Mouse (Mus musculus) brain, embryonic 18.5 days (tissue): ENCODE data around the gene Bsn.

Experiments
- DNase-seq: peaks from one replicate; pipeline ENCODE4 v3.0.0-alpha.2; 2012; ENCODE audit warnings: low read depth, low spot score

The Bsn gene

DNA sequence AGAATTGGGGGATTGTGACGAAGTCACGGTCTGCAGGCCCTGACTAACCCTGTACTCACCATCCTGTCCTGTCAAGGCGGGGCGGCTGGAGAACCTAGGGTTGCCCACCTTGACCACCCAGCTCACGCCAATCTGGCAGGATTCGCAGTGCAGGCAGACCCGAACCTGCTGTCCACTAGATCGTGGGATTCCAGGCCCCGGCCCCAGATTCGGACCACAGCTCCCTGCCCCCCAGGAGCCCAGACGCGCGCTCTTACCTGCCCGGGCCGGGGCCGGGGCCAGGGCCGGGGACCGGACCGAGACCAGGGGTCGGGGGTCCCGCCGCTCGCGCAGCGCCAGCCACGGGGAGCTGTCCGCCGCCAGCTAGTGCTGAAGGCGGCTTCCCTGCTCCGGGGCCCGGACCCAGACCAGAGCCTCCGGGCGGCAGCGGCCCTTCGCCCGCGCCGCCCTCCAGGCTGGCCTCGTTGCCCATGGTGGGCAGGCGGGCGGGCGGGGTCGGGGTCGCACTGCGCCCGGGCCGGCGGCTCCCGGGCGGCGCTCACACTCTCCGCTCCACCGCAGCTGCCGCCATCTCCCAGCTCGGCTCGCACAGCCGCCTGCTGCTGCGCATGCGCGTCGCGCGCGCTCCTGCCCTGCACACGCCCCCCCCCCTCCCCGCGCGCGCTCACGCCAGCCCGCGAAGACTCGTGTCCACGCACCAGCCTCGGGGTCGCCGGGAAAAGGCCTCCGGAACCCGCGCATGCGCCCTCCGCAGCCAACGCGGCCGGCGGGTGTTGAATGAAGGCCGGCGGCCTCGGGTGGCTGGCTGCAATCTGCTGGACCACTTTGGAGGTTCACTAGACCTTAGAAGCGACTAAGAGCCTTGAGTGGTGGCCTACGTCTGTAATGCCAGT lies at the start of gene Bsn:
Gene Bsn (minus strand): TSS at position 598 of the 893 bp plus-strand sequence.
- DNase-seq, result peak; percentile 57

GRCm38 (mm10) chr9:108239951-108240350 lies 49.8 kb upstream of the Bsn start:
- DNase-seq, result no peak

- DNase-seq, result no peak
These were observed 48.6 kb upstream of the Bsn start for GRCm38 (mm10) chr9:108238831-108239230.

GRCm38 (mm10) chr9:108238402-108238801 lies 48.2 kb upstream of the Bsn start:
- no peak for DNase-seq

- no peak for DNase-seq
These were observed 44.5 kb upstream of the Bsn start for GRCm38 (mm10) chr9:108234682-108235081.

GRCm38 (mm10) chr9:108232908-108233307 lies 42.7 kb upstream of the Bsn start:
- DNase-seq, result no peak

DNA sequence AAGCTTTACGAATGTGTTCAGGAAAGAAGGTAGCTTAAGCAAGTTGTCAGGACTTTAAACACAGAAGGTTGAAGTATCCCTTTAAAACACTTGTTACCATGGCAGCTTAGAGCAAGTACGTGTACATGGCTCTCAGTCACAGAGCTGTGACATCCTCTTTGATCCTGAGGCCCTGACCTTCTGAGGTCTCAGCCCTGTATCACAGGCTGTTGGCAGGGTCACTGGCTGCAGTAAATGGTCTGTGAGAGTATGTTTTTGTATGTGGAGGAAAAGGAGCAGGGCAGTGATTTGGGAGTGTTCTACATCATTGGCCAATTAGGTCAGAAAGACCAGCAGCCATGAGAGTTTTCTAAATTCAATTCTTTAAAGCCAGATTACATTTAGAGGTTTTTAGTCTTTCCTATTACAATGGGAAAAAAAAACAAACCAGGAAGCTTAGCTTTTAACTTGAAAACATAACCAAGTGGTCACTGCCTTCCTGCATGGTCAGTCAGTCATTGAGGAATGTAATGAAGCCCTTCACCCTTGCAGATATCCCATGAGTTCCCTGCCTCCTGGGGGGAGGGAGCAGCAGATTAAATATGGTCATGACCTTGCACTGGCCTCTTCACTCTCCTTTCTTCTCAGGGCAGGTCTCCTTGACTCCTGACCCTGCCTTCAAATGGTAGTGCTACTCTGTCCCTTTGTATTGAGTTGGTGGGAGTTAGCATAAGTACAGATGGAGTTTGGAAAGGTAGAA lies 37.9 kb upstream of the Bsn start:
- DNase-seq, result no peak

GRCm38 (mm10) chr9:108225166-108225565 lies 35.0 kb upstream of the Bsn start:
- DNase-seq, result no peak

DNA sequence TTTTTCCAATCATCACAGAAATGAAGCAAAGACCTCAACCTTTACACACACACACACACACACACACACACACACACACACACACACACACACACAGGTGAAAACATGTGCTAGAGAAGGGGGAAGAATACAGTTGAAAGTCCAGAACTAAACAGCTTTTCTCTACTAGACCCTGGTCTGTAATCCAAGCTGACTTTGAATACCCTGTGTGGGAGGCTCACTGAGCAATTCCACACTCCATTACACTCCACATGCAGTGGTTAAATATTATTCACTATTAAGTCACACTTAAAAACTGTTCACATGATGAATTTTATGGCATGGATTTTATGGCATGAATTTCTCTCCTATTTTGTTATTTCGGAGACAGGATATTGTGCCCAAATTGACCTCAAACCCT lies 33.4 kb upstream of the Bsn start:
- DNase-seq, result no peak

DNA sequence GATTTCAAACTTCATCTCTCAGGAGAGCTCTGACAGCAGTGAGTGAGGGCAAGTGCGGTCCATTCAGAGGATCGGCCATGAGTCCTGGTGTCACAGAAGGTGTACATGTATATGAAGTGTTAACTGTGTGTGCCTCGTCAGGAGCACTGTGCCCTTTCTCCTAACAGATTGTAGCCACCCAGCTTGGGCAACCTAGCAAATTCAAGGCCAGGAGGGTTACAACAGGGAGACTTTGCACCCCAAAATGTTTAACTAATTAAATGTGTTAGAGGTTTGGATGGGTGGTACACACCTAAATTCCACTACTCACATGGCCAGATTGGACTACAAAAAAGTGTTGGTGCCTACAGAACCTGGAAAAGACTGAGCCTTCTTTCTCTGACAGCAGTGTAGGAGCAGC lies 31.4 kb upstream of the Bsn start:
- DNase-seq, result no peak

GRCm38 (mm10) chr9:108220380-108220774 lies 30.2 kb upstream of the Bsn start:
- DNase-seq, result no peak

GRCm38 (mm10) chr9:108219766-108220379 lies 29.7 kb upstream of the Bsn start:
- no peak for DNase-seq

DNA sequence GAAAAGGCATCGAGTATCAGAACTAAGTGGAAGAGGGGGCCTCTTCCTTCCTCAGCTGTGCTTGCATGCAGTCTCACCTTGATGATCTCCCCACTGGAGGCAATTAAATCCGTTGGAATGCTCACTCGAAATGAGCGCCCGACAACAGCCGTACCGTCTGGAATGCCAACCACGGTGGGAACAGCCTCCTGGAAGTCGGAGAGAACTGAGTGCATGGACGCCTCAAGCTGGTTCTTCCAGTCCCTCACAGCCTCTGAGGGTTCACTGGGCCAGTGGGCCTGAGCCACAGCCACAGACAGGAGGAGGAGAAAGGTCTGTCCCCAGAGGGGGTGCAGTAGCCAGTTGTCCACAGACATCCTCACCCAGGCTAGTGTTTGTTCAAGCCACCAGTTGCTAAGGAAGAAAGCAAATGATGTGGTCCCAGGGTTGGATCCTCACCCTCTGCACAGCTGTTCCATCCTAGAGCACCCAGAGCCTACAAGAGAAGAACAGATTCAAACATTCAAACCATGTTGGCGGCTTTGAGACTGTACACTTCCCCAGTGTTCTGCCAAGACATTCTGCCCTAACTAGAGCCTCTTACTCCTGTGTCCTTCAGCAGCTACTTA lies 27.9 kb upstream of the Bsn start:
- no peak for DNase-seq

- no peak for DNase-seq
These were observed 27.2 kb upstream of the Bsn start for GRCm38 (mm10) chr9:108217406-108217805.

- no peak for DNase-seq
These were observed 22.9 kb upstream of the Bsn start for GRCm38 (mm10) chr9:108213105-108213504.

- no peak for DNase-seq
These were observed 22.2 kb upstream of the Bsn start for GRCm38 (mm10) chr9:108212426-108212825.

GRCm38 (mm10) chr9:108205571-108205901 lies 15.4 kb upstream of the Bsn start:
- DNase-seq, result no peak

DNA sequence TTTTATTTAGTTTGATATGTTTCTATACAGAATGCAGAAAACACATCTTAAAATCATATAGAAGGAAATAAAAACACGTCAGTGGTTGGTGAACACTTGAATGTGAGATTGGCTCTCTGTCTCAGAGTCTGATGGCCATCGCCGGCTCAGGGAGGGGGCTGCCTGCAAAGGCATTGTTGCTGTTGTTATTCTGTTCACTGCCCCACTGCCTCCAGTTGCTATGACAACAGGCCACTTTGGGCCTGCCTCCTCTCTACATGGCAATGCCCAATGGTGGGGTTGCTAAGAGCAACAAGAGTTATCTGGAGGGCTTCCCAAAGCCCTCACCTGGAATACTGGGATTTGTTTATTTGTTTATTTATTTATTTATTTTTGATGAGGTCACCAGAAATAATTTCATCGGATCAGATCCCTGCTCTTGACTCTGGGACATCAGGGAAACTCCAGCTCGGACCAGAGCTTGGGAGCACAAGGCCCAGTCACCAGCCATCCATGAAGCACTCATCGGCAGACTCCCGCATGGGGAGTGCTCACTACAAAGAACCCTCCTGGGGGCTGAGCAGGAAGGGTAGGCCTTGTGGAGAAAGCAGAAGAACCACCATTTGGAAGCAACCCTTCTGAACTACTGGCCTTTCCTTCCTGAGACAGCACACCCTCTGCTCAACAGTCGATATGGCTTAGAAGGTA lies 14.8 kb upstream of the Bsn start:
- DNase-seq, result peak; percentile 16

DNA sequence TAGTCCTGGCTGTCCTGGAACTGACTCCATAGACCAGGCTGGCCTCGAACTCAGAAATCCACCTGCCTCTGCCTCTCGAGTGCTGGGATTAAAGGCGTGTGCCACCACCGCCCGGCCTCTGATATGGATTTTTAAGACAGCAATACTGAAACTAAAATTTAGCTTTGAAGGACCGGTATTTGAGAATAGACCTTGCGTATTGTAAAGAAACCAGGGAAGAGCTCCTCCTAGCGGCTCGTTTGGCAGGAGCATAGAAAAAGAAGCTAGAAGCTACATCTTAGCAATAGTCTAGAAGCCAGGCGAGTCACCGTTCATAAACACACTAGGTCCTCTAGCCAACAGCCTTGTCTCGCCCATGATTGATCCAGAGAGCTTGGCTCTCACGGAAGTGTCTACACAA lies 12.8 kb upstream of the Bsn start:
- DNase-seq, result peak; percentile 36

- DNase-seq, result no peak
These were observed 12.0 kb upstream of the Bsn start for GRCm38 (mm10) chr9:108202169-108202568.

- DNase-seq, result peak; percentile 82
These were observed 11.0 kb upstream of the Bsn start for GRCm38 (mm10) chr9:108201160-108201559.

DNA sequence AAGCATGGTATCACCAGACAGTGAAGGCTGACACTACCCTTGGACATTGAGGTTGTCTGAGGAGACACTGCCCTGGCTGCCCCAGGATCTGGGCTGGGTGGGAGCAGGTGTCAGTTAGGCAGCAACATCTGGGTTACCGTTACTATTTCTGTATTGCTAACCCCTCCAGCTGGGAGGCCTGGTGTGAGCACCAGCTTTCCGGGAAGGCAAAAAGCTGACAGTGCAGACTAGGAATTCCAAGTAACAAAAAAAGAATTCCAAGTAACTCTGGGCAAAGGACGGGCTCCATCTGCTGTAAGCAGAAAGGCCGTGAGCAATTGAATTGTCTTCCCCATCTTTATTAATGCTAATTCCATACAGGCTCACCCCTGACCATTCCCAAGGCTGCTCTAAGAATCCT lies 8.4 kb upstream of the Bsn start:
- no peak for DNase-seq
